Mouse (Mus musculus): ENCODE data around the gene Sgsm3. TPM values are rescaled to one million over a fixed set of nuclear protein-coding genes. Genes with fewer than 3 reads are reported as not detected.

Sgsm3 gene
- polyA plus RNA-seq, 1 experiment from 2014 or later = 20.2 TPM

DNA sequence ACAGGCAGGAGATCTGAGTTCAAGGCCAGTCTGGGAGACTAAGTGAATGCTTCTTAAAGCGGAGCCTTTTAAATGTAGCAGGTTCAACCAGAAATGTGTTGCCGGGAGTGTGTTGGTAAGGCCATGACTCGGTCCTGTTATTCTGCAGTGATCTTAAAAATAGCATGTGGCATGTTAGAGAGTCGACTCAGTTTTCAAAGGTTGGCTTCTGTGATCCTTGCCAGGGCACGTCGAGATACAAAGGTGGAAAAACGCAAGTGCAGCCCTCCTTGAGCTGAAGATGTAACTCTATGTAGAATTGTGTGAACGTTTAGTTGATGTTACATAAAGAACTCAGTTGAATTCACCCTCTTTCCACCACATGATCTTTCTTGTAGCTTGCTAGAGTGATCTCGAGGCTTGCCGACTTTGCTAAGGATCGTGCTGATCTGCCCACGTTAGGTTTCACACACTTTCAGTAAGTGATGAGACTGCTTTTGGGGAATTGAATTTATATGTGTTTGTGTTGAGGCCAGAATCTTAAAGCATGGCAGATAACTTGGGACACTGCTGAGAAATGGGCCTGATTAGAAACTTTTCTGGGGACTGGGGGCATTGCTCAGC, 21.6 kb upstream of the Sgsm3 start:
- Histone ChIP-seq H3K4me1 (ENCODE audit: control insufficient read depth, insufficient read depth, low read length) (no peaks in the 10 kb centered on the region), H3K9me3 (ENCODE audit: control insufficient read depth, low read length) (no peaks in the 10 kb centered on the region), H3K4me3 (ENCODE audit: low read depth, low read length) (no peak overlapping the region), H3K4me2 (ENCODE audit: low read depth, severe bottlenecking) (no peak overlapping the region), H3K27ac (replicated peaks; ENCODE audit: low read depth, low read length) (no peak overlapping the region), H3K36me3 (ENCODE audit: control insufficient read depth, insufficient read depth, low read length) (peaks cover 20% of the 10 kb centered on the region), H3K27me3 (ENCODE audit: control insufficient read depth, insufficient read depth, low read length) (no peaks in the 10 kb centered on the region), H3K9ac (ENCODE audit: low read length) (no peak overlapping the region)
- ATAC-seq (ENCODE audit: insufficient number of reproducible peaks, low FRiP score, low TSS enrichment, low read depth) = no peak
- no peak for DNase-seq (ENCODE audit: low spot score)
- 94% methylated on average over 12 of the region's 12 CpGs for WGBS

DNA sequence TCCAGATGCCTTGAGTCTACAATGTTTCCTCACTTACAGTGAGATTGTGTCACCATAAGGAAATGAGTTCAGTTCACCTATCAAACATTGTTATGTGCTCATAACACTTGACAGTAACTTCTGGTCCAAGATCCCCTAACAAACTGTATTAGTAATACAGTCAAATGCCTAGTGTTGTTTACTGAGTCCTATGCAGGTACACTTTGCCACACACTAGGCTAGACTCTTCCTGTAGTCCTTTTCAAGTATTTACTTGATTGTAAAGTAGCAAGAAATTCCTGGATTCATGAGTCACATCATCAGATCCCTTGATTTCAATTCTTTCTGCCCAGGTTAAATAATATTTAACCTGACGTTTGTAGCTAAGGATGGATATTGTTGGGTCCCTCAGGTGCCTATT, 8.2 kb upstream of the Sgsm3 start:
- Histone ChIP-seq H3K9me3 (ENCODE audit: control insufficient read depth, low read length) (no peaks in the 10 kb centered on the region), H3K4me3 (ENCODE audit: low read depth, low read length) (no peak overlapping the region), H3K27ac (replicated peaks; ENCODE audit: low read depth, low read length) (no peak overlapping the region), H3K36me3 (ENCODE audit: control insufficient read depth, insufficient read depth, low read length) (peaks cover 24% of the 10 kb centered on the region; the same call in 1 of the 2 replicates), H3K4me2 (ENCODE audit: low read depth, severe bottlenecking) (no peak overlapping the region), H3K9ac (ENCODE audit: low read length) (no peak overlapping the region), H3K27me3 (ENCODE audit: control insufficient read depth, insufficient read depth, low read length) (no peaks in the 10 kb centered on the region), H3K4me1 (ENCODE audit: control insufficient read depth, insufficient read depth, low read length) (no peaks in the 10 kb centered on the region)
- 89% methylated on average over 1 of the region's 1 CpGs for WGBS
- no peak for ATAC-seq (ENCODE audit: insufficient number of reproducible peaks, low FRiP score, low TSS enrichment, low read depth)
- no peak for DNase-seq (ENCODE audit: low spot score)

DNA sequence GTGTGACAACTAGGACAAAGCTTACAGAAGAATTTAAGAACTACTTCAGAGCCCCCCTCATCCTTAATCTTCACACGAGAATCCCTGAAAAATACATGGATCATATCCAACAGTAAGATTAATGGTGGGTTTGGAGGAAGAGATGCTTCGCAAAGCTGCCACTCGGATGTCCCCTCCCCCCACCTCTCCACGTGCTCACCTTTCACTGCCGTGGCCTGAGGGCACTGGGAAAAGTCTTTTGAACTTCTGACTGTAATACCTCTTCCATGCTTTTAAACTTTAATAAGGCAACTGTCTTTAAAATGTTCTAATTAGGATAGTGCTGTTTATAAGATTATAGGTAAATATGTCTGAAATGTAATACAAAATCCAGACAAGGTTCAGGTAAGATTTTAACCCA, 3.3 kb upstream of the Sgsm3 start:
- Histone ChIP-seq H3K4me2 (ENCODE audit: low read depth, severe bottlenecking) (no peak overlapping the region), H3K27ac (replicated peaks; ENCODE audit: low read depth, low read length) (no peak overlapping the region), H3K9ac (ENCODE audit: low read length) (no peak overlapping the region), H3K4me3 (ENCODE audit: low read depth, low read length) (no peak overlapping the region), H3K27me3 (ENCODE audit: control insufficient read depth, insufficient read depth, low read length) (no peaks in the 10 kb centered on the region; the same call in 1 of the 2 replicates), H3K4me1 (ENCODE audit: control insufficient read depth, insufficient read depth, low read length) (no peaks in the 10 kb centered on the region), H3K36me3 (ENCODE audit: control insufficient read depth, insufficient read depth, low read length) (peaks cover 3% of the 10 kb centered on the region; the same call in 1 of the 2 replicates), H3K9me3 (ENCODE audit: control insufficient read depth, low read length) (no peaks in the 10 kb centered on the region)
- no peak for ATAC-seq (ENCODE audit: insufficient number of reproducible peaks, low FRiP score, low TSS enrichment, low read depth)
- 38% methylated on average over 5 of the region's 5 CpGs for WGBS
- peak; percentile 54 for DNase-seq (ENCODE audit: low spot score)

DNA sequence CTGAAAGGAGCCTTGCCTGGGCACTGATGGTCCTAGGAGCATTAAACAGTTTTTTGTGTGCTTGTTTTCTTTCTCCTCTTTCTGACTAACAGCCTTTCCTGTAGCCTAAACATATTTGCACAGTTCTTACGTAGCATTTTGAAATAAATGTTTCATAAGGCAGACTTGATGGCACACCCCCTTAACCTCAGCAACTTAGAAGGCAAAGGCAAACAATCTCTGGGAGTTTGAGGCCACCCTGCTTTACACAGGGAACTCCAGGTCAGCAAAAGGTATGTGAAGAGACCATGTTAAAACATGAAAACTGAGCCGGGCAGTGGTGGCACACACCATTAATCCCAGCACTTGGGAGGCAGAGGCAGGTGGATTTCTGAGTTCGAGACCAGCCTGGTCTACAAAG, 1.9 kb upstream of the Sgsm3 start:
- no peak overlapping the region for H3K4me2 ChIP-seq (ENCODE audit: low read depth, severe bottlenecking)
- no peaks in the 10 kb centered on the region for H3K4me1 ChIP-seq (ENCODE audit: control insufficient read depth, insufficient read depth, low read length)
- no peaks in the 10 kb centered on the region; the same call in 1 of the 2 replicates for H3K27me3 ChIP-seq (ENCODE audit: control insufficient read depth, insufficient read depth, low read length)
- H3K9me3 ChIP-seq (ENCODE audit: control insufficient read depth, low read length) = no peaks in the 10 kb centered on the region
- WGBS = 87% methylated on average over 3 of the region's 3 CpGs
- no peak overlapping the region for H3K4me3 ChIP-seq (ENCODE audit: low read depth, low read length)
- H3K36me3 ChIP-seq (ENCODE audit: control insufficient read depth, insufficient read depth, low read length) = no peaks in the 10 kb centered on the region
- no peak overlapping the region for H3K9ac ChIP-seq (ENCODE audit: low read length)
- ATAC-seq (ENCODE audit: insufficient number of reproducible peaks, low FRiP score, low TSS enrichment, low read depth) (no peak), DNase-seq (ENCODE audit: low spot score) (no peak)
- no peak overlapping the region for H3K27ac ChIP-seq (replicated peaks; ENCODE audit: low read depth, low read length)

DNA sequence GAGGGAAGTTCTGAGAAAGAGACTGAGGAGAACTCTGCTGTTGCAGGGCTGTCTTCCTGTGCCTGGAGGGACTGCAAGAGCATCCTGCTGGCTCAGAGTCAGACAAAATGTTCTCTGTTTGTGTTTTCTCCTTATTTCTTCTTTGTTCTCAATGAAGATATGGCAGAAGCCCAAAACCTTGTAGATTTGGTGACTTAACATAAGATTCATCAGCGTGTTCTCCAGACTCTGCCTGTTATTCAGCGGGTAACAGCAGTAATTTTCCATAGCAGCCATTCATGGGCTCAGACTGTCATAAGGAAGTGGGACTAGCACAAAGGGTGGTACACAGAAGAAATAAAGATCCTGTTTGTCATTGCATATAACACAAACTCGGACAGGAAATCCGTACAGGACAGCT, 2.0 kb downstream of the Sgsm3 start:
- no peak overlapping the region for H3K9ac ChIP-seq (ENCODE audit: low read length)
- DNase-seq (ENCODE audit: low spot score) (no peak), ATAC-seq (ENCODE audit: insufficient number of reproducible peaks, low FRiP score, low TSS enrichment, low read depth) (no peak)
- H3K9me3 ChIP-seq (ENCODE audit: control insufficient read depth, low read length) = no peaks in the 10 kb centered on the region
- 90% methylated on average over 4 of the region's 4 CpGs for WGBS
- no peak overlapping the region for H3K27ac ChIP-seq (replicated peaks; ENCODE audit: low read depth, low read length)
- no peak overlapping the region for H3K4me2 ChIP-seq (ENCODE audit: low read depth, severe bottlenecking)
- H3K36me3 ChIP-seq (ENCODE audit: control insufficient read depth, insufficient read depth, low read length) = no peaks in the 10 kb centered on the region
- no peaks in the 10 kb centered on the region for H3K4me1 ChIP-seq (ENCODE audit: control insufficient read depth, insufficient read depth, low read length)
- H3K4me3 ChIP-seq (ENCODE audit: low read depth, low read length) = no peak overlapping the region
- no peaks in the 10 kb centered on the region; the same call in 1 of the 2 replicates for H3K27me3 ChIP-seq (ENCODE audit: control insufficient read depth, insufficient read depth, low read length)

DNA sequence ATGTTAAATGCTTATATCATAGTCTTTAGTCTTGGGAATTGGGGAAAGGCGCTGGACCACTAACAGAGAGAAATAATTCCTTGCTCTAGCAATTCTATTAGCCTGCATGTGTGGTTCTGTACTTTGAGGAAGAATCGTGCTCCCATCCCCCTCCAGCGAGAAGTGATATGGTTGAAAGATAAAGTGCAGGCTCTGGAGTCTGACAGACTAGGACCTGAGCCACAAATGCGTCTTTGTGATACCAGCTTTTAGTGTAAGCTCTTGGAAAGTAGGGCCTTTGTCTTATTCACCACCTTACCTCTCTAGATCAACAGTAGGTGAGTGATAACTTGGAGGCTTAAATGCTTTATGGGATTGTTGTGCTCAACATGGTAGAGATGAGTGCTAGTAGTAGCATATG, 3.6 kb downstream of the Sgsm3 start:
- ATAC-seq (ENCODE audit: insufficient number of reproducible peaks, low FRiP score, low TSS enrichment, low read depth) (no peak), DNase-seq (ENCODE audit: low spot score) (no peak)
- Histone ChIP-seq H3K9ac (ENCODE audit: low read length) (no peak overlapping the region), H3K4me2 (ENCODE audit: low read depth, severe bottlenecking) (no peak overlapping the region), H3K4me1 (ENCODE audit: control insufficient read depth, insufficient read depth, low read length) (no peaks in the 10 kb centered on the region), H3K36me3 (ENCODE audit: control insufficient read depth, insufficient read depth, low read length) (no peaks in the 10 kb centered on the region), H3K27me3 (ENCODE audit: control insufficient read depth, insufficient read depth, low read length) (no peaks in the 10 kb centered on the region; the same call in 1 of the 2 replicates), H3K9me3 (ENCODE audit: control insufficient read depth, low read length) (no peaks in the 10 kb centered on the region), H3K4me3 (ENCODE audit: low read depth, low read length) (no peak overlapping the region), H3K27ac (replicated peaks; ENCODE audit: low read depth, low read length) (no peak overlapping the region)
- WGBS = 85% methylated on average over 4 of the region's 4 CpGs

DNA sequence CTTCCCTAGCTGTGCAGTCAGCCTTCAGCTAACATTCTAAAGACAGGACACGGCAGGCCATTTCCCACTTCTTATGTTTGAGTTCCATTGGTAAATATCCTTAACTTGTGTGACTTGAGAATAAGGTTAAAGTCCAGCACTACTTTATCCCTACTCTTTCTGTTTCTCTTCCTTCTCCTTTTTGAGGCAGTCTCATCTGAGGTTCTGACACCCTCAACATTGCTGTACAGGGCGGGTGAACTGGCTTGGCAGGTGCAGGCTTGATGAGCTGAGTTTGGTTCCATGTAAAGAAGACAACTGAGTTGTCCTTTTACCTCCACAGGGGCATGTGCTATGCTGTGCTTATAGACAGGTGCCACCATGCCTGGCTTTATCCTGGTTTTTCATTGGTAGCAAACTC, 5.7 kb downstream of the Sgsm3 start:
- no peaks in the 10 kb centered on the region for H3K9me3 ChIP-seq (ENCODE audit: control insufficient read depth, low read length)

DNA sequence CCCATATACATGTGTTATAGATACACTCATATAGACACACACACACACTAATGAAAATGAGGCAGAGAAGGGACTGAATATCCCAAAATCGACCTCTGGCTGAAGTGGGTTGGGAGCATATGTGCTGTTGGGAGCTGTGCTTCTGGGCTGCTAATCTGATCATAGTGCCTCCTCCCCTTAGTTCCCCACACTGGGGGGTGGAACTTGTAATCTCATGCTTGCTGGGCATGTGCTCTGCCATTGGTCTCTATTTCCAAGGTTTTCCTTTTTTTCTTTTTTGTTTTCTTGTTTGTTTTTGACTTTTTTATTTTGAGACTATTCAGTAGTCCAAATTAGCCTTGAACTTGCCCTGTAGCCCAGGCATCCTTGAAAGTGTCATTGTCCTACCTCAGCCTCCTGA, 10.8 kb downstream of the Sgsm3 start:
- Histone ChIP-seq H3K4me3 (ENCODE audit: low read depth, low read length) (no peak overlapping the region), H3K4me1 (ENCODE audit: control insufficient read depth, insufficient read depth, low read length) (no peaks in the 10 kb centered on the region), H3K9me3 (ENCODE audit: control insufficient read depth, low read length) (no peaks in the 10 kb centered on the region), H3K27ac (replicated peaks; ENCODE audit: low read depth, low read length) (no peak overlapping the region), H3K36me3 (ENCODE audit: control insufficient read depth, insufficient read depth, low read length) (no peaks in the 10 kb centered on the region), H3K9ac (ENCODE audit: low read length) (no peak overlapping the region), H3K4me2 (ENCODE audit: low read depth, severe bottlenecking) (no peak overlapping the region), H3K27me3 (ENCODE audit: control insufficient read depth, insufficient read depth, low read length) (no peaks in the 10 kb centered on the region)
- no peak for ATAC-seq (ENCODE audit: insufficient number of reproducible peaks, low FRiP score, low TSS enrichment, low read depth)
- DNase-seq (ENCODE audit: low spot score) = no peak
- 59% methylated on average over 1 of the region's 1 CpGs for WGBS

More for the DNA sequence above, 5.7 kb downstream of the Sgsm3 start:
- H3K4me3 ChIP-seq (ENCODE audit: low read depth, low read length) = no peak overlapping the region
- WGBS = 93% methylated on average over 2 of the region's 2 CpGs
- H3K4me1 ChIP-seq (ENCODE audit: control insufficient read depth, insufficient read depth, low read length) = no peaks in the 10 kb centered on the region
- H3K36me3 ChIP-seq (ENCODE audit: control insufficient read depth, insufficient read depth, low read length) = no peaks in the 10 kb centered on the region
- no peaks in the 10 kb centered on the region; the same call in 1 of the 2 replicates for H3K27me3 ChIP-seq (ENCODE audit: control insufficient read depth, insufficient read depth, low read length)
- H3K9ac ChIP-seq (ENCODE audit: low read length) = no peak overlapping the region
- no peak for ATAC-seq (ENCODE audit: insufficient number of reproducible peaks, low FRiP score, low TSS enrichment, low read depth)
- no peak overlapping the region for H3K27ac ChIP-seq (replicated peaks; ENCODE audit: low read depth, low read length)
- DNase-seq (ENCODE audit: low spot score) = no peak
- no peak overlapping the region for H3K4me2 ChIP-seq (ENCODE audit: low read depth, severe bottlenecking)

DNA sequence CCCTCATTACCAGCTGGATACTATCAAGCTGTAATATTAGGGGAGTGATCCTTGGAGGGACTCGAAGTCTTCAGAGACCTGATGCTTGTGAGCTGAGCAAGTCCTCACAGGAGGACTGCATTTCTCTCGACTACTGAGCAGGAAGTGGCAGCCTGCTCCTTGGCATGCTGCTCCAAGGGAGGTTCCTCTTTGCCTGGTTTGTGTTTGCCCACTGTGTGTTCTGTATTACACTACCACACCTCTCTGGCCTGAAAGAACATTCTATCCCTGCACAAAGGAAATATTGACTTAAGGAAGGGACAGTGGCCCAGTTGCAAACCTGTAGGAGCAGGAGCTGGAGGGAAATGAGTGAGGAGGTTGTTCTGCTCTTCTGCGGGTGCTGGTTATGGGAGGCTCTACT, 12.1 kb downstream of the Sgsm3 start:
- 75% methylated on average over 3 of the region's 3 CpGs for WGBS
- no peak for DNase-seq (ENCODE audit: low spot score)
- H3K9ac ChIP-seq (ENCODE audit: low read length) = no peak overlapping the region
- no peak overlapping the region for H3K4me3 ChIP-seq (ENCODE audit: low read depth, low read length)
- H3K4me1 ChIP-seq (ENCODE audit: control insufficient read depth, insufficient read depth, low read length) = no peaks in the 10 kb centered on the region
- no peak overlapping the region for H3K4me2 ChIP-seq (ENCODE audit: low read depth, severe bottlenecking)
- ATAC-seq (ENCODE audit: insufficient number of reproducible peaks, low FRiP score, low TSS enrichment, low read depth) = no peak
- no peaks in the 10 kb centered on the region for H3K9me3 ChIP-seq (ENCODE audit: control insufficient read depth, low read length)
- H3K27ac ChIP-seq (replicated peaks; ENCODE audit: low read depth, low read length) = no peak overlapping the region
- no peaks in the 10 kb centered on the region for H3K36me3 ChIP-seq (ENCODE audit: control insufficient read depth, insufficient read depth, low read length)
- H3K27me3 ChIP-seq (ENCODE audit: control insufficient read depth, insufficient read depth, low read length) = no peaks in the 10 kb centered on the region

Data from limb, embryonic 11.5 days (tissue).